Mouse (Mus musculus): ENCODE measurements around the gene Rab1a. TPM values are rescaled to one million over a fixed set of nuclear protein-coding genes. Genes with fewer than 3 reads are reported as not detected.
A peak's percentile ranks its signal among the peaks of the same experiment; 100 is the strongest.

Gene Rab1a
- polyA plus RNA-seq, 1 experiment from 2014 or later = 289 TPM

- H3K4me1 ChIP-seq (replicated peaks) = peaks cover 14% of the 10 kb centered on the region
- no peaks in the 10 kb centered on the region for H3K9me3 ChIP-seq
- H3K4me2 ChIP-seq (replicated peaks) = no peak overlapping the region
- no peak overlapping the region for H3K27ac ChIP-seq
- no peak overlapping the region for H3K4me3 ChIP-seq (replicated peaks)
- no peak overlapping the region for H3K9ac ChIP-seq (replicated peaks)
- WGBS = 78% methylated on average over 2 of the region's 2 CpGs
- no peaks in the 10 kb centered on the region for H3K36me3 ChIP-seq
- H3K27me3 ChIP-seq = no peaks in the 10 kb centered on the region
- no peak for ATAC-seq
These were observed 51.9 kb downstream of the Rab1a start for GRCm38 (mm10) chr11:20253088-20253487.

GRCm38 (mm10) chr11:20254791-20255190, 53.6 kb downstream of the Rab1a start:
- 94% methylated on average over 4 of the region's 4 CpGs for WGBS
- Histone ChIP-seq H3K4me2 (replicated peaks) (no peak overlapping the region), H3K9ac (replicated peaks) (no peak overlapping the region), H3K4me3 (replicated peaks) (no peak overlapping the region), H3K27me3 (no peaks in the 10 kb centered on the region), H3K9me3 (no peaks in the 10 kb centered on the region), H3K36me3 (no peaks in the 10 kb centered on the region), H3K4me1 (replicated peaks) (peaks cover 6% of the 10 kb centered on the region), H3K27ac (no peak overlapping the region)
- ATAC-seq = no peak

GRCm38 (mm10) chr11:20262628-20263380, 61.6 kb downstream of the Rab1a start:
- no peaks in the 10 kb centered on the region for H3K27me3 ChIP-seq
- 61% methylated on average over 8 of the region's 8 CpGs for WGBS
- ATAC-seq = peak; percentile 71; the same call in 1 of the 2 replicates
- H3K4me3 ChIP-seq (replicated peaks) = no peak overlapping the region
- no peaks in the 10 kb centered on the region for H3K4me1 ChIP-seq (replicated peaks)
- H3K9me3 ChIP-seq = no peaks in the 10 kb centered on the region
- no peak overlapping the region for H3K9ac ChIP-seq (replicated peaks)
- no peak overlapping the region for H3K27ac ChIP-seq
- no peak overlapping the region for H3K4me2 ChIP-seq (replicated peaks)
- H3K36me3 ChIP-seq = no peaks in the 10 kb centered on the region

DNA sequence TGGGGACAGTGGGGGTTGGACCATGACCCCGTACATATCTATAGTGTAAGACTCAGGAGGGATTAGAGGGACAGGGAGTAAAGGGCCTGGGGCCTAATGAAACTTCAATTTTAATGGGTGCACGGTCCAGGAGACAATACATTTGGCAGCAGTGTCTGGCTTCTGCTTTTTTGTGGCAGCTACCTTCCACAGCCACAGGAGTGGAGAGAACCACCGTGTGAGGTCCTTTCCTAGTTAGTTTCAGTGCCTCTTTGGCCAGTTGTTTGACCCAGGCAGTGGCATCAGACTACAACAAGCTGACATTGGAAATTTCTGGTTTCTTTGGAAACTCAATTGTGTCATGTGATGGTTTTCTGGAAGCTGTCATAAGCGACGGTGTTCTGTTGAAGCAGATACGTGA, 68.7 kb downstream of the Rab1a start:
- Histone ChIP-seq H3K4me1 (replicated peaks) (no peaks in the 10 kb centered on the region), H3K36me3 (no peaks in the 10 kb centered on the region), H3K27me3 (no peaks in the 10 kb centered on the region), H3K4me3 (replicated peaks) (no peak overlapping the region), H3K9me3 (no peaks in the 10 kb centered on the region), H3K9ac (replicated peaks) (no peak overlapping the region), H3K27ac (no peak overlapping the region), H3K4me2 (replicated peaks) (no peak overlapping the region)
- 89% methylated on average over 6 of the region's 6 CpGs for WGBS
- no peak for ATAC-seq

GRCm38 (mm10) chr11:20275974-20276373, 74.7 kb downstream of the Rab1a start:
- WGBS = 82% methylated on average over 2 of the region's 2 CpGs
- H3K27me3 ChIP-seq = no peaks in the 10 kb centered on the region
- no peaks in the 10 kb centered on the region for H3K36me3 ChIP-seq
- no peak overlapping the region for H3K4me3 ChIP-seq (replicated peaks)
- no peak for ATAC-seq
- H3K4me2 ChIP-seq (replicated peaks) = no peak overlapping the region
- H3K27ac ChIP-seq = no peak overlapping the region
- H3K4me1 ChIP-seq (replicated peaks) = no peaks in the 10 kb centered on the region
- H3K9ac ChIP-seq (replicated peaks) = no peak overlapping the region
- no peaks in the 10 kb centered on the region for H3K9me3 ChIP-seq

Other genes with a start within 250 kb of the Rab1a start
- gene Actr2, start 88.5 kb upstream of the Rab1a start, polyA plus RNA-seq (2015; fragmentation: Nextera tagmentation; extraction: Ambion mirVana) = 167 and 179 TPM in 2 replicates
- gene Cep68, start 48.0 kb downstream of the Rab1a start, polyA plus RNA-seq (2015; fragmentation: Nextera tagmentation; extraction: Ambion mirVana) = 26.5 and 27.9 TPM in 2 replicates
- 32.9 and 33.1 TPM in 2 replicates for gene Slc1a4, start 131.3 kb downstream of the Rab1a start, polyA plus RNA-seq (2015; fragmentation: Nextera tagmentation; extraction: Ambion mirVana)

Data from midbrain, embryonic 13.5 days (tissue).